Mouse (Mus musculus): ENCODE measurements around the gene Tmem115. TPM values are rescaled to one million over a fixed set of nuclear protein-coding genes. Genes with fewer than 3 reads are reported as not detected.
"Not testable (repeated sequence)": the region's sequence is repeated elsewhere in the genome, so short reads cannot be mapped to it uniquely, and the experiment has no call there.

Gene Tmem115
- polyA plus RNA-seq, 1 experiment from 2014 or later, result 44.8 TPM

GRCm38 (mm10) chr9:107570845-107571244, 37.1 kb downstream of the Tmem115 start:
- Histone ChIP-seq H3K36me3 (peaks cover 57% of the 10 kb centered on the region), H3K9me3 (no peaks in the 10 kb centered on the region; the same call in 1 of the 2 replicates), H3K4me3 (peak overlapping the region; percentile 84), H3K27ac (no peak overlapping the region; the same call in 1 of the 2 replicates), H3K4me1 (replicated peaks) (peaks cover 66% of the 10 kb centered on the region), H3K27me3 (ENCODE audit: insufficient read depth, poor library complexity, severe bottlenecking) (no peaks in the 10 kb centered on the region)
- DNase-seq (ENCODE audit: low spot score), result no peak
- 93% methylated on average over 21 of the region's 21 CpGs for WGBS

- peaks cover 66% of the 10 kb centered on the region for H3K4me1 ChIP-seq (replicated peaks)
- DNase-seq (ENCODE audit: low spot score), result no peak
- H3K27me3 ChIP-seq (ENCODE audit: insufficient read depth, poor library complexity, severe bottlenecking), result no peaks in the 10 kb centered on the region
- H3K4me3 ChIP-seq, result peak overlapping the region; percentile 84
- H3K9me3 ChIP-seq, result no peaks in the 10 kb centered on the region; the same call in 1 of the 2 replicates
- H3K27ac ChIP-seq, result peak overlapping the region; percentile 53; the same call in 1 of the 2 replicates
- peaks cover 50% of the 10 kb centered on the region for H3K36me3 ChIP-seq
- WGBS, result 94% methylated on average over 22 of the region's 22 CpGs
These were observed 38.0 kb downstream of the Tmem115 start for GRCm38 (mm10) chr9:107571534-107572326.

GRCm38 (mm10) chr9:107572327-107572662, 38.5 kb downstream of the Tmem115 start:
- Histone ChIP-seq H3K4me3 (peak overlapping the region; percentile 16), H3K9me3 (no peaks in the 10 kb centered on the region; the same call in 1 of the 2 replicates), H3K27me3 (ENCODE audit: insufficient read depth, poor library complexity, severe bottlenecking) (no peaks in the 10 kb centered on the region), H3K27ac (0 out of 2 replicates have a peak overlapping the region, but pooled peaks have one; percentile 42), H3K4me1 (replicated peaks) (peaks cover 66% of the 10 kb centered on the region), H3K36me3 (peaks cover 50% of the 10 kb centered on the region)
- WGBS, result 98% methylated on average over 2 of the region's 2 CpGs
- no peak for DNase-seq (ENCODE audit: low spot score)

GRCm38 (mm10) chr9:107573774-107574173, 40.0 kb downstream of the Tmem115 start:
- H3K4me3 ChIP-seq; H3K27me3 ChIP-seq (ENCODE audit: insufficient read depth, poor library complexity, severe bottlenecking); H3K9me3 ChIP-seq; H3K27ac ChIP-seq; DNase-seq (ENCODE audit: low spot score): not testable (repeated sequence)
- WGBS, result 84% methylated on average over 6 of the region's 6 CpGs
- peaks cover 50% of the 10 kb centered on the region for H3K36me3 ChIP-seq
- H3K4me1 ChIP-seq (replicated peaks), result peaks cover 65% of the 10 kb centered on the region

- no peak overlapping the region for H3K4me3 ChIP-seq
- no peaks in the 10 kb centered on the region; the same call in 1 of the 2 replicates for H3K9me3 ChIP-seq
- H3K27ac ChIP-seq, result peak overlapping the region; percentile 86; the same call in 1 of the 2 replicates
- DNase-seq (ENCODE audit: low spot score), result no peak
- peaks cover 71% of the 10 kb centered on the region for H3K4me1 ChIP-seq (replicated peaks)
- no peaks in the 10 kb centered on the region for H3K27me3 ChIP-seq (ENCODE audit: insufficient read depth, poor library complexity, severe bottlenecking)
- peaks cover 46% of the 10 kb centered on the region for H3K36me3 ChIP-seq
- WGBS, result 86% methylated on average over 14 of the region's 14 CpGs
These were observed 42.0 kb downstream of the Tmem115 start for GRCm38 (mm10) chr9:107575579-107576356.

- no peaks in the 10 kb centered on the region; the same call in 1 of the 2 replicates for H3K9me3 ChIP-seq
- no peaks in the 10 kb centered on the region for H3K27me3 ChIP-seq (ENCODE audit: insufficient read depth, poor library complexity, severe bottlenecking)
- peak within 1 kb of the TSS; percentile 86 for H3K27ac ChIP-seq
- 25% methylated on average over 16 of the region's 16 CpGs for WGBS
- peak within 1 kb of the TSS; percentile 52 for H3K4me3 ChIP-seq
- H3K36me3 ChIP-seq, result peaks cover 38% of the 10 kb centered on the region
- peaks cover 71% of the 10 kb centered on the region for H3K4me1 ChIP-seq (replicated peaks)
- peak; percentile 89 for DNase-seq (ENCODE audit: low spot score)
These were observed 42.8 kb downstream of the Tmem115 start, which contains the start of gene Hyal1 for GRCm38 (mm10) chr9:107576357-107577107. Hyal1 (plus strand) TSS chr9:107576927.

- Histone ChIP-seq H3K4me1 (replicated peaks) (peaks cover 74% of the 10 kb centered on the region), H3K9me3 (no peaks in the 10 kb centered on the region; the same call in 1 of the 2 replicates), H3K27ac (no peak overlapping the region), H3K36me3 (peaks cover 30% of the 10 kb centered on the region), H3K4me3 (0 out of 2 replicates have a peak overlapping the region, but pooled peaks have one; percentile 52), H3K27me3 (ENCODE audit: insufficient read depth, poor library complexity, severe bottlenecking) (no peaks in the 10 kb centered on the region)
- WGBS, result 92% methylated on average over 10 of the region's 10 CpGs
- no peak for DNase-seq (ENCODE audit: low spot score)
These were observed 44.1 kb downstream of the Tmem115 start for GRCm38 (mm10) chr9:107577871-107578270.

- H3K9me3 ChIP-seq, result no peaks in the 10 kb centered on the region; the same call in 1 of the 2 replicates
- no peak for DNase-seq (ENCODE audit: low spot score)
- H3K36me3 ChIP-seq, result peaks cover 30% of the 10 kb centered on the region
- 0 out of 2 replicates have a peak within 1 kb of the TSS, but pooled peaks have one; percentile 70 for H3K4me3 ChIP-seq
- peak within 1 kb of the TSS; percentile 93; the same call in 1 of the 2 replicates for H3K27ac ChIP-seq
- 88% methylated on average over 3 of the region's 3 CpGs for WGBS
- no peaks in the 10 kb centered on the region for H3K27me3 ChIP-seq (ENCODE audit: insufficient read depth, poor library complexity, severe bottlenecking)
- H3K4me1 ChIP-seq (replicated peaks), result peaks cover 78% of the 10 kb centered on the region
These were observed 44.8 kb downstream of the Tmem115 start, which contains the start of gene Naa80 for GRCm38 (mm10) chr9:107578587-107578986. Naa80 (plus strand) TSS chr9:107578887.

GRCm38 (mm10) chr9:107579023-107579900, 45.5 kb downstream of the Tmem115 start:
- Histone ChIP-seq H3K4me3 (0 out of 2 replicates have a peak overlapping the region, but pooled peaks have one; percentile 70), H3K27ac (peak overlapping the region; percentile 93; the same call in 1 of the 2 replicates), H3K27me3 (ENCODE audit: insufficient read depth, poor library complexity, severe bottlenecking) (no peaks in the 10 kb centered on the region), H3K4me1 (replicated peaks) (peaks cover 78% of the 10 kb centered on the region), H3K9me3 (no peaks in the 10 kb centered on the region), H3K36me3 (peaks cover 27% of the 10 kb centered on the region)
- no peak for DNase-seq (ENCODE audit: low spot score)
- WGBS, result 94% methylated on average over 14 of the region's 14 CpGs

- H3K9me3 ChIP-seq, result no peaks in the 10 kb centered on the region
- peak within 1 kb of the TSS; percentile 70 for H3K4me3 ChIP-seq
- peaks cover 74% of the 10 kb centered on the region for H3K4me1 ChIP-seq (replicated peaks)
- H3K27me3 ChIP-seq (ENCODE audit: insufficient read depth, poor library complexity, severe bottlenecking), result no peaks in the 10 kb centered on the region
- WGBS, result 1% methylated on average over 32 of the region's 32 CpGs
- peaks cover 19% of the 10 kb centered on the region for H3K36me3 ChIP-seq
- DNase-seq (ENCODE audit: low spot score), result peak; percentile 84
- peak within 1 kb of the TSS; percentile 93 for H3K27ac ChIP-seq
These were observed 47.0 kb downstream of the Tmem115 start, which contains the start of gene Hyal3 for GRCm38 (mm10) chr9:107580501-107581317. Hyal3 (plus strand) TSS chr9:107580818.

- 76% methylated on average over 4 of the region's 4 CpGs for WGBS
- Histone ChIP-seq H3K27me3 (ENCODE audit: insufficient read depth, poor library complexity, severe bottlenecking) (no peaks in the 10 kb centered on the region), H3K36me3 (peaks cover 19% of the 10 kb centered on the region), H3K4me3 (peak overlapping the region; percentile 70), H3K27ac (peak overlapping the region; percentile 93), H3K9me3 (no peaks in the 10 kb centered on the region), H3K4me1 (replicated peaks) (peaks cover 67% of the 10 kb centered on the region)
- no peak for DNase-seq (ENCODE audit: low spot score)
These were observed 47.8 kb downstream of the Tmem115 start for GRCm38 (mm10) chr9:107581584-107581983.

All from hindbrain, embryonic 10.5 days (tissue).